In genomic region chr10:62920766-62921156, GRCm38 (mm10) we compare ENCODE assay signal across 7 mouse cellular contexts. TPM values are rescaled to one million over a fixed set of nuclear protein-coding genes. Genes with fewer than 3 reads are reported as not detected.
DNase-seq lines count a peak whose midpoint lies in the region; ATAC-seq and TF ChIP-seq lines count a peak whose summit lies in the region.

No protein-coding gene starts in this region.

- under 1% methylated on average over 29 of the region's 29 CpGs for WGBS in lung, postnatal 0 days
- WGBS in limb, embryonic 12.5 days = under 1% methylated on average over 29 of the region's 29 CpGs
- WGBS in stomach, embryonic 14.5 days = under 1% methylated on average over 29 of the region's 29 CpGs

- no peak for TF ChIP-seq EP300 in lung, postnatal 0 days (IDR thresholded peaks at IDR 0.05)

- no peaks in the 10 kb centered on the region for H3K9me3 ChIP-seq in lung, postnatal 0 days (ENCODE audit: low read length)
- no peaks in the 10 kb centered on the region for H3K9me3 ChIP-seq in erythroblast, embryonic 14.5 days (ENCODE audit: control insufficient read depth, low read length)
- no peaks in the 10 kb centered on the region for H3K9me3 ChIP-seq in limb, embryonic 12.5 days
- H3K9me3 ChIP-seq in stomach, embryonic 14.5 days (ENCODE audit: control insufficient read depth, low read depth, low read length) = no peaks in the 10 kb centered on the region

- 0 out of 2 replicates have a peak, but pooled peaks cover 3% of the 10 kb centered on the region for H3K4me1 ChIP-seq in lung, postnatal 0 days (ENCODE audit: insufficient read depth, low read depth, low read length)
- H3K4me1 ChIP-seq in erythroblast, embryonic 14.5 days (ENCODE audit: control insufficient read depth) = peaks cover 30% of the 10 kb centered on the region
- H3K4me1 ChIP-seq in limb, embryonic 12.5 days (replicated peaks) = peaks cover 6% of the 10 kb centered on the region
- H3K4me1 ChIP-seq in stomach, embryonic 14.5 days (ENCODE audit: control insufficient read depth, insufficient read depth, low read length) = no peaks in the 10 kb centered on the region

- no peak for TF ChIP-seq CTCF in lung, postnatal 0 days (IDR thresholded peaks at IDR 0.05)

- H3K4me3 ChIP-seq in lung, postnatal 0 days (ENCODE audit: low read depth, low read length) = peak overlapping the region; percentile 96
- H3K4me3 ChIP-seq in erythroblast, embryonic 14.5 days (replicated peaks) = peak overlapping the region; percentile 84
- peak overlapping the region; percentile 98 for H3K4me3 ChIP-seq in limb, embryonic 12.5 days (replicated peaks)
- H3K4me3 ChIP-seq in stomach, embryonic 14.5 days (ENCODE audit: low read depth, low read length) = peak overlapping the region; percentile 93

- peak overlapping the region; percentile 94 for H3K27ac ChIP-seq in lung, postnatal 0 days (ENCODE audit: low read length)
- H3K27ac ChIP-seq in limb, embryonic 12.5 days = peak overlapping the region; percentile 72
- H3K27ac ChIP-seq in stomach, embryonic 14.5 days (ENCODE audit: low read length) = peak overlapping the region; percentile 61

- no peaks in the 10 kb centered on the region for H3K27me3 ChIP-seq in lung, postnatal 0 days (replicated peaks; ENCODE audit: insufficient read depth, low read length)
- no peaks in the 10 kb centered on the region for H3K27me3 ChIP-seq in erythroblast, embryonic 14.5 days (ENCODE audit: control insufficient read depth)
- no peaks in the 10 kb centered on the region for H3K27me3 ChIP-seq in limb, embryonic 12.5 days
- H3K27me3 ChIP-seq in stomach, embryonic 14.5 days (ENCODE audit: control insufficient read depth, insufficient read depth, low read length) = no peaks in the 10 kb centered on the region

- H3K9ac ChIP-seq in lung, postnatal 0 days (replicated peaks; ENCODE audit: low read depth) = peak overlapping the region; percentile 89
- H3K9ac ChIP-seq in limb, embryonic 12.5 days (replicated peaks) = peak overlapping the region; percentile 82
- H3K9ac ChIP-seq in stomach, embryonic 14.5 days (replicated peaks; ENCODE audit: low read depth, low read length) = peak overlapping the region; percentile 90

- DNase-seq in lung, postnatal 0 days (ENCODE audit: low spot score) = no peak
- no peak for DNase-seq in lung, postnatal 4 days
- no peak for DNase-seq in adrenal gland, postnatal 25 days
- no peak for DNase-seq in frontal cortex, postnatal 25 days (ENCODE audit: low spot score in 2 of 2)

- no peaks in the 10 kb centered on the region for H3K36me3 ChIP-seq in lung, postnatal 0 days (ENCODE audit: insufficient read depth, low read length)
- peaks cover 6% of the 10 kb centered on the region for H3K36me3 ChIP-seq in erythroblast, embryonic 14.5 days (ENCODE audit: control insufficient read depth)
- 0 out of 2 replicates have a peak, but pooled peaks cover 4% of the 10 kb centered on the region for H3K36me3 ChIP-seq in limb, embryonic 12.5 days
- H3K36me3 ChIP-seq in stomach, embryonic 14.5 days (ENCODE audit: control insufficient read depth, insufficient read depth, low read length) = no peaks in the 10 kb centered on the region

- ATAC-seq in lung, postnatal 0 days = peak; percentile 78
- ATAC-seq in limb, embryonic 12.5 days (ENCODE audit: insufficient number of reproducible peaks, insufficient read depth, low FRiP score, low TSS enrichment, low read depth) = no peak; the same call in 1 of the 2 replicates
- peak; percentile 64; the same call in 1 of the 2 replicates for ATAC-seq in stomach, embryonic 14.5 days (ENCODE audit: insufficient number of reproducible peaks, insufficient read depth, low FRiP score, low read depth)

- H3K4me2 ChIP-seq in lung, postnatal 0 days (replicated peaks; ENCODE audit: low read depth, low read length) = peak overlapping the region; percentile 84
- peak overlapping the region; percentile 78 for H3K4me2 ChIP-seq in limb, embryonic 12.5 days
- H3K4me2 ChIP-seq in stomach, embryonic 14.5 days (replicated peaks; ENCODE audit: low read depth, low read length) = peak overlapping the region; percentile 81

RNA-seq across cellular contexts. Expression of gene Slc25a16, which starts 0.3 kb away (rescaled TPM):
- polyA plus RNA-seq in lung, postnatal 0 days (2015; fragmentation: Nextera tagmentation; extraction: Ambion mirVana) = 20.3 and 24.0 TPM in 2 replicates
- polyA plus RNA-seq in erythroblast, embryonic 14.5 days (2012) = 0.33 and 0.58 TPM in 2 replicates
- 10.9 and 11.5 TPM in 2 replicates for polyA plus RNA-seq in limb, embryonic 12.5 days (2016; fragmentation: Nextera tagmentation; extraction: Ambion mirVana)
- polyA plus RNA-seq in stomach, embryonic 14.5 days (2014; fragmentation: Nextera tagmentation; extraction: Ambion mirVana) = 15.3 and 17.5 TPM in 2 replicates
- 37.7 and 45.0 TPM in 2 replicates for total RNA-seq in adrenal gland, postnatal 25 days (2021)

RNA-seq across cellular contexts. Expression of gene Tet1, which starts 12.0 kb away (rescaled TPM):
- 5.2 and 7.0 TPM in 2 replicates for polyA plus RNA-seq in lung, postnatal 0 days (2015; fragmentation: Nextera tagmentation; extraction: Ambion mirVana)
- 0.11 TPM in 1 of 2 replicates, not detected in the other for polyA plus RNA-seq in erythroblast, embryonic 14.5 days (2012)
- 28.7 and 39.6 TPM in 2 replicates for polyA plus RNA-seq in limb, embryonic 12.5 days (2016; fragmentation: Nextera tagmentation; extraction: Ambion mirVana)
- polyA plus RNA-seq in stomach, embryonic 14.5 days (2014; fragmentation: Nextera tagmentation; extraction: Ambion mirVana) = 33.3 and 34.7 TPM in 2 replicates
- 6.6 and 7.4 TPM in 2 replicates for total RNA-seq in adrenal gland, postnatal 25 days (2021)

RNA-seq across cellular contexts. Expression of gene Dna2, which starts 26.1 kb away (rescaled TPM):
- polyA plus RNA-seq in lung, postnatal 0 days (2015; fragmentation: Nextera tagmentation; extraction: Ambion mirVana) = 3.2 and 3.5 TPM in 2 replicates
- polyA plus RNA-seq in erythroblast, embryonic 14.5 days (2012) = 1.0 and 1.6 TPM in 2 replicates
- 28.2 and 32.3 TPM in 2 replicates for polyA plus RNA-seq in limb, embryonic 12.5 days (2016; fragmentation: Nextera tagmentation; extraction: Ambion mirVana)
- 15.7 and 15.9 TPM in 2 replicates for polyA plus RNA-seq in stomach, embryonic 14.5 days (2014; fragmentation: Nextera tagmentation; extraction: Ambion mirVana)
- 2.1 and 2.2 TPM in 2 replicates for total RNA-seq in adrenal gland, postnatal 25 days (2021)

RNA-seq across cellular contexts. Expression of gene Rufy2, which starts 59.3 kb away (rescaled TPM):
- 13.9 and 14.5 TPM in 2 replicates for polyA plus RNA-seq in lung, postnatal 0 days (2015; fragmentation: Nextera tagmentation; extraction: Ambion mirVana)
- polyA plus RNA-seq in erythroblast, embryonic 14.5 days (2012) = not detected in 2 replicates
- polyA plus RNA-seq in limb, embryonic 12.5 days (2016; fragmentation: Nextera tagmentation; extraction: Ambion mirVana) = 32.1 and 33.0 TPM in 2 replicates
- 28.0 and 32.4 TPM in 2 replicates for polyA plus RNA-seq in stomach, embryonic 14.5 days (2014; fragmentation: Nextera tagmentation; extraction: Ambion mirVana)
- total RNA-seq in adrenal gland, postnatal 25 days (2021) = 12.1 and 17.4 TPM in 2 replicates
